Mouse (Mus musculus): ENCODE measurements around the gene Saxo2. TPM values are rescaled to one million over a fixed set of nuclear protein-coding genes. Genes with fewer than 3 reads are reported as not detected.

The Saxo2 gene
- 17.1 and 22.4 TPM in 2 replicates for polyA plus RNA-seq (2014; fragmentation: Nextera tagmentation; extraction: Ambion mirVana)

DNA sequence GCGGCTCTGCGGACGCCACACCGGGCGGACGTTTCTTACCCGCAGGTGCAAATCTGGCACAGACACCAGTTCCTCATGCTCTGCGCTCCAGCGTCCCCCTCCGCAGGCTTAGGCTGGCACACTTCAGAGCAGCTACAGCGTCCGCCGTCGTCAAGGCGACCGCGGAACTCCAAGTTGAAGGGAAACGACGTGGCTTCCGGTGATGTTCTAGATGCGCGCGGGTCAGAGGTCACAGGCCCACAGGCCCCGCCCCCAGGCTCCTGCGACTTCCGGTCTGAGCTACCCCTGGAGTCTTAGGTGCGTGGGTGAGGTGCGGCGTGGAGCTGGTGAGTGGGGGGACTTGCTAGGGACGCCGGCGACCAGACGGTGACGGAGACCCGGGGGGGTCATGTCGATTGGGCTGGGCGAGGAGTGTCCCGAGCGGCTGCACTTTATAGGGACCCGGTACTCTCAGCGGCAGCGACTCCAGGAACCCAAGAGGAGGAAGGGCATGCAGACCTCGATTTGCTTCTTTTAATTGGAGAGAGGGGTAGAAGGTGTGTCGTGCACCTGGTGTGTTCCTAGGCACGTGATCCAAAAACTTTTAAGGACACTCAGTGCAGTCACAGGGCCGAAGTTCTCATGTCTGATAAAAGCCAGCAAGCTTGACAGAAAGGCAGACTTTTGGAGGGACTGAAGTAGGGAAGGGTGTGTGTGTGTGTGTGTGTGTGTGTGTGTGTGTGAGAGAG, at the start of gene Saxo2, which contains the start of gene Efl1:
Saxo2 (minus strand) TSS at position 176 of the 728 bp plus-strand sequence.
Efl1 (plus strand) TSS at position 262 of the 728 bp plus-strand sequence.
- Histone ChIP-seq H3K4me1 (ENCODE audit: control insufficient read depth, insufficient read depth, low read length) (peaks cover 3% of the 10 kb centered on the region; the same call in 1 of the 2 replicates), H3K27ac (ENCODE audit: low read depth, low read length) (no peak within 1 kb of the TSS), H3K27me3 (replicated peaks; ENCODE audit: control insufficient read depth, insufficient read depth, low read length) (no peaks in the 10 kb centered on the region), H3K36me3 (ENCODE audit: control insufficient read depth, insufficient read depth, low read length) (0 out of 2 replicates have a peak, but pooled peaks cover 6% of the 10 kb centered on the region), H3K4me3 (ENCODE audit: low read depth, low read length) (peak within 1 kb of the TSS; percentile 59), H3K4me2 (ENCODE audit: low read length) (peak within 1 kb of the TSS; percentile 63), H3K9me3 (replicated peaks; ENCODE audit: control insufficient read depth, low read length) (no peaks in the 10 kb centered on the region), H3K9ac (ENCODE audit: low read length) (peak within 1 kb of the TSS; percentile 73)
- under 1% methylated on average over 44 of the region's 46 CpGs for WGBS
- peak; percentile 100 for ATAC-seq
- peak; percentile 97 for DNase-seq (ENCODE audit: low spot score)

DNA sequence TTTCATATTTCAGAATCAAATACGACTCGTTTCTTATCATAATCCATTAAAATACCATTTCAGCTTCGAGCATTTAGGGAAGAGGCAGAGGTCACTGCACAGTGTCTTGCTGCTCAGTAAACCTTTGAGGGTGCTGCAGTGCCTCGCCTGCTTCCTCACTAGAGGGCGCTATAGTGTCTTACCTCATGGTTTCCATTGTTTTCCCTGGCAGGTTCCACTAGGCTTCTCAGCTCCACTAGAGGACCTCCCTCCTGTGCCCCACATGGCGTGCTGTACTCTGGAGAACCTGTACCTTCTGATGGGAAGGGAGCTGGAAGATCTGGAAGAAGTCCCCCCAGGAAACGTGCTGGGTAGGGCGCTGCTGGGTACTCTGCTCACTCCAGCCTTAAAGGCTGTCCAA, 49.3 kb upstream of the Saxo2 start:
- H3K27me3 ChIP-seq (replicated peaks; ENCODE audit: control insufficient read depth, insufficient read depth, low read length), result no peaks in the 10 kb centered on the region
- no peak for ATAC-seq
- DNase-seq (ENCODE audit: low spot score), result no peak
- no peak overlapping the region for H3K9ac ChIP-seq (ENCODE audit: low read length)
- no peak overlapping the region for H3K4me3 ChIP-seq (ENCODE audit: low read depth, low read length)
- 74% methylated on average over 8 of the region's 8 CpGs for WGBS
- H3K9me3 ChIP-seq (replicated peaks; ENCODE audit: control insufficient read depth, low read length), result no peaks in the 10 kb centered on the region
- H3K27ac ChIP-seq (ENCODE audit: low read depth, low read length), result no peak overlapping the region
- no peaks in the 10 kb centered on the region for H3K4me1 ChIP-seq (ENCODE audit: control insufficient read depth, insufficient read depth, low read length)
- H3K4me2 ChIP-seq (ENCODE audit: low read length), result no peak overlapping the region
- H3K36me3 ChIP-seq (ENCODE audit: control insufficient read depth, insufficient read depth, low read length), result peaks cover 39% of the 10 kb centered on the region

DNA sequence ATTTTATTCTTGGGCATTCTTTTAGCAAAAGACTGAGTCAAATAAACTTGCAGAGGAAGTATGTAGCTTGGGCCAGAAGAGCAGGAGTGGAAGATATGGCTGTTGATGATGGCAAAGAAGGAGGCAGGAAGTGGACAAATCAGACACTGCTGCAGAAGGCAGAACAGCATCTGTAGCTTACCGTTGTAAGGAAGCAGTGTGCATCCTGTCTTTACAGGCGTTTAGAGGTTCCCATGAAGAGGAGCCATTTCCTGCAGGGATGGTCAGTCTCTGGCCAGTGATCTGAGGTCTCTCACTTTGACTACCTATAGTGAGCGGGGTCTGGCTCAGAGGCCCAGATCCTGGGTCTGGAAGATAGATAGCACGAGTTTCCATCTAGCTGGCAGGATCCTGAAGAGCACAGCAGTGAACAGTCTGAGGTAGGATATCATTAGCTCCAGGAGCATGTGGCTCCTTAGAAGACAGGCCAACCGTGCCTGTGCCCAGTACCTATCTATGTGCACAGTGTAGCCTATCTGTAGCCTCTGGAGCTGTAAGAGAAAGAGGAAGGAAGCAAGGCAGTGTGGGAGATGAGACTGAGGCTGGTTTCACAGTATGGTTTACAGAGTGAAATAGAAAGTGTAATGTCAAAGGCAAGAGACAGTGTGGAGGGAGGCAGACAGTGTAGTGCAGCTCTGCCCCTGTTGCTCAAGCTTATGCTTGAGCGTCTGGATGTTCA, 42.9 kb upstream of the Saxo2 start:
- WGBS, result 90% methylated on average over 6 of the region's 6 CpGs
- no peaks in the 10 kb centered on the region for H3K27me3 ChIP-seq (replicated peaks; ENCODE audit: control insufficient read depth, insufficient read depth, low read length)
- H3K4me3 ChIP-seq (ENCODE audit: low read depth, low read length), result no peak overlapping the region
- ATAC-seq (no peak), DNase-seq (ENCODE audit: low spot score) (no peak)
- H3K9ac ChIP-seq (ENCODE audit: low read length), result no peak overlapping the region
- no peak overlapping the region for H3K27ac ChIP-seq (ENCODE audit: low read depth, low read length)
- no peak overlapping the region for H3K4me2 ChIP-seq (ENCODE audit: low read length)
- H3K9me3 ChIP-seq (replicated peaks; ENCODE audit: control insufficient read depth, low read length), result no peaks in the 10 kb centered on the region
- peaks cover 37% of the 10 kb centered on the region for H3K36me3 ChIP-seq (ENCODE audit: control insufficient read depth, insufficient read depth, low read length)
- H3K4me1 ChIP-seq (ENCODE audit: control insufficient read depth, insufficient read depth, low read length), result no peaks in the 10 kb centered on the region

DNA sequence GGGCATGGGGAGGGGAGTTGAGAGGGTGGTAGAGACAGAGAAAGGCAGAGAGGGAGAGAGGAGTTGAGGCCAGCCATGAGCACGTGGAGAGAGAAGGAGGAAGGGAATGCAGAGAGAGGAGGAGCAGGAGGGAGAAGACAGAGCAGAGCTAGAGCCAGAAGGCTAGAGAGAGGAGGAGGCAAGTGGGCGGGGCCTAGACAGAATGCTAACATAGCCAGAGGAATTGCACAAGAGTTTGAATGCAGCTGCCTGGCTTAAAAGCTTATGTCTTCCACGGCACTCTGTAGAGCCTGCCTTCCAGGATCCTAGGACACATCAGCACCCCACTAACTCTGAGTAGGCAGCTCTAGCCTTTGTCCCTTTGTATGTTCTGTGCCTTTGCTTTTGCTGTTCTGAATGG, 40.4 kb upstream of the Saxo2 start:
- no peak overlapping the region for H3K4me2 ChIP-seq (ENCODE audit: low read length)
- H3K27me3 ChIP-seq (replicated peaks; ENCODE audit: control insufficient read depth, insufficient read depth, low read length), result no peaks in the 10 kb centered on the region
- H3K9me3 ChIP-seq (replicated peaks; ENCODE audit: control insufficient read depth, low read length), result no peaks in the 10 kb centered on the region
- WGBS, result 45% methylated on average over 3 of the region's 3 CpGs
- ATAC-seq (peak; percentile 61; the same call in 1 of the 2 replicates), DNase-seq (ENCODE audit: low spot score) (peak; percentile 17)
- H3K36me3 ChIP-seq (ENCODE audit: control insufficient read depth, insufficient read depth, low read length), result peaks cover 32% of the 10 kb centered on the region
- H3K27ac ChIP-seq (ENCODE audit: low read depth, low read length), result no peak overlapping the region
- no peaks in the 10 kb centered on the region for H3K4me1 ChIP-seq (ENCODE audit: control insufficient read depth, insufficient read depth, low read length)
- H3K9ac ChIP-seq (ENCODE audit: low read length), result no peak overlapping the region
- no peak overlapping the region for H3K4me3 ChIP-seq (ENCODE audit: low read depth, low read length)

DNA sequence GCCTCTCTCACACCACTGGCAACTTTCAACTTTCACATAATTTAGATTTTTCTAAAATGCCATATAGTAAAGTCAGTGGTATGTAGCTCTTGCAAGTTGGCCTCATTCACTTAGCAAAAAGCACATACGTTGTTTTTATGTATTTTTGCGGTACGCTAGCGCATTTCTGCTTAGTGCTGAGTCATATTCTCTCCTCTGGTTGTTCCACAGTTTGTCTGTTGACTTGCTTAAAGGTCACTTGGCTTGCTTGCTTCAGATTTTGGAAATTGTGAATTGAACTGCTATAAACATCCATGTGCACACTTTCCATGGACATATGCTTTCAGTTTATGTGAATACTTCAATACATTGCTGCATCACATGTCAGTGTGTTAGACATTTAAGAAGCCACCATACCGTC, 31.6 kb upstream of the Saxo2 start:
- Histone ChIP-seq H3K4me3 (ENCODE audit: low read depth, low read length) (no peak overlapping the region), H3K9me3 (replicated peaks; ENCODE audit: control insufficient read depth, low read length) (no peaks in the 10 kb centered on the region), H3K4me1 (ENCODE audit: control insufficient read depth, insufficient read depth, low read length) (no peaks in the 10 kb centered on the region), H3K9ac (ENCODE audit: low read length) (no peak overlapping the region), H3K4me2 (ENCODE audit: low read length) (no peak overlapping the region), H3K27ac (ENCODE audit: low read depth, low read length) (no peak overlapping the region), H3K27me3 (replicated peaks; ENCODE audit: control insufficient read depth, insufficient read depth, low read length) (no peaks in the 10 kb centered on the region), H3K36me3 (ENCODE audit: control insufficient read depth, insufficient read depth, low read length) (peaks cover 35% of the 10 kb centered on the region)
- 94% methylated on average over 5 of the region's 5 CpGs for whole genome bisulfite sequencing
- ATAC-seq (no peak), DNase-seq (ENCODE audit: low spot score) (no peak)

DNA sequence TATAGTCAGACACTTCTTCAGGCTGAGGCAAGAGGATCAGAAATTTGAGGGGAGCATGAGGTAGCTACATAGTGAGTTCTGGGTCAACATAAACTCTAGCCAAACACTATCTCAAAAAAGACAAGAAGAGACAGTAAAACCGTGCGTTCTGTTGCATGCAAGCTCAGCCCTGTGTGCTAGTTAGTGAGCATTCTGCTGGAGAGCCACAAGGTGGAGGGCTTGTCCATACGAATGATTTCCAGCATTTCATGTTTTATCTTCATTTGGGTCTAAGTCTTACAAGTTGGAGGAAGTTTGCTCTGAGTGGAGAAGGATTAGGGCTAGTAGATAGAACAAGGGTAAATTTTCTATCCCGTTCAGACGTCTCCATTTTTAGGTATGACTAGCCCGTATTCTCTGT, 28.5 kb upstream of the Saxo2 start:
- Histone ChIP-seq H3K9ac (ENCODE audit: low read length) (no peak overlapping the region), H3K27me3 (replicated peaks; ENCODE audit: control insufficient read depth, insufficient read depth, low read length) (no peaks in the 10 kb centered on the region), H3K4me2 (ENCODE audit: low read length) (no peak overlapping the region), H3K9me3 (replicated peaks; ENCODE audit: control insufficient read depth, low read length) (no peaks in the 10 kb centered on the region), H3K4me1 (ENCODE audit: control insufficient read depth, insufficient read depth, low read length) (no peaks in the 10 kb centered on the region), H3K27ac (ENCODE audit: low read depth, low read length) (no peak overlapping the region), H3K4me3 (ENCODE audit: low read depth, low read length) (no peak overlapping the region), H3K36me3 (ENCODE audit: control insufficient read depth, insufficient read depth, low read length) (peaks cover 50% of the 10 kb centered on the region)
- DNase-seq (ENCODE audit: low spot score) (peak; percentile 41), ATAC-seq (no peak)
- WGBS, result 93% methylated on average over 6 of the region's 6 CpGs

DNA sequence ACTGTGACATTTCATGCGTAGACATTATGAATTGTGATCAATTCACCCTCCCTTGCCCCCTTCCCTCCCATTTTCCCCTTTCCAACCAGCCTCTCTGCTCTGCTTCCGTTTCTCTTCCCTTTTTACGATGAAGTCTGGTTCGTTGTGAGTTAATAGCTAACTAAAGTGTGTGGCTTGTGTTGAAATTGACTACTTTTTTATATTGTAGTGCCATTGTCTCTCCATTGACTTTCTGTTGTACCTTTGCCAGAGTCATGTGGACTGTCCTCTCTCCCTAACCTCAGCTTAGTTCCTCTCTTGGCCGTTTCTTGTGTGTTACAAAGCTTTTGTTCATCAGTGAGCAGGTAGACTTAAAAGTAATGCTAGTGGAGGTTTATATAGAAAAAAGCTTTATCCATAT, 27.7 kb upstream of the Saxo2 start:
- DNase-seq (ENCODE audit: low spot score), result no peak
- no peak overlapping the region for H3K27ac ChIP-seq (ENCODE audit: low read depth, low read length)
- H3K9ac ChIP-seq (ENCODE audit: low read length), result no peak overlapping the region
- no peak for ATAC-seq
- H3K4me2 ChIP-seq (ENCODE audit: low read length), result no peak overlapping the region
- no peak overlapping the region for H3K4me3 ChIP-seq (ENCODE audit: low read depth, low read length)
- peaks cover 51% of the 10 kb centered on the region for H3K36me3 ChIP-seq (ENCODE audit: control insufficient read depth, insufficient read depth, low read length)
- no peaks in the 10 kb centered on the region for H3K27me3 ChIP-seq (replicated peaks; ENCODE audit: control insufficient read depth, insufficient read depth, low read length)
- H3K4me1 ChIP-seq (ENCODE audit: control insufficient read depth, insufficient read depth, low read length), result no peaks in the 10 kb centered on the region
- no peaks in the 10 kb centered on the region for H3K9me3 ChIP-seq (replicated peaks; ENCODE audit: control insufficient read depth, low read length)
- 88% methylated on average over 5 of the region's 5 CpGs for WGBS

DNA sequence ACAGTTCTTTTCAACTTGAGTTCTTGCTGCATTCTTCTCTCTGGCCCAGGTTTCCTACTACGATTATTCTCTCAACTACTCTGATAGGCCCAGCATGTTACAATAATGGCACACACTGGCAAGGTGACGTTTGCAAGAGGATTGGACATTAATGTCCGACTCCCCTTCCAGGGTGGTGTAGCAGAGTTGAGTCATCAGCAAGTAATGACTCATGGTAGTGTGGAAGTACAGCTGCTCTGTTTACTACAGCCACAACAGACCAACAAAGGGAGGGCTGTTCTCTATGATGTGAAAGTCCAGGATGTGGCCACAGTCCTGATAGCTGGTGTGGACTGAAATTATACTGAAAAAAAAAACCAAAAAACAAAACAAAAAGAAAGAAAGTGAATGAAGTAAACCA, 16.3 kb upstream of the Saxo2 start:
- Histone ChIP-seq H3K27me3 (replicated peaks; ENCODE audit: control insufficient read depth, insufficient read depth, low read length) (no peaks in the 10 kb centered on the region), H3K4me2 (ENCODE audit: low read length) (no peak overlapping the region), H3K4me1 (ENCODE audit: control insufficient read depth, insufficient read depth, low read length) (no peaks in the 10 kb centered on the region), H3K9ac (ENCODE audit: low read length) (no peak overlapping the region), H3K9me3 (replicated peaks; ENCODE audit: control insufficient read depth, low read length) (no peaks in the 10 kb centered on the region), H3K36me3 (ENCODE audit: control insufficient read depth, insufficient read depth, low read length) (peaks cover 24% of the 10 kb centered on the region), H3K27ac (ENCODE audit: low read depth, low read length) (no peak overlapping the region), H3K4me3 (ENCODE audit: low read depth, low read length) (no peak overlapping the region)
- DNase-seq (ENCODE audit: low spot score) (no peak), ATAC-seq (no peak)
- 94% methylated on average over 3 of the region's 3 CpGs for WGBS

DNA sequence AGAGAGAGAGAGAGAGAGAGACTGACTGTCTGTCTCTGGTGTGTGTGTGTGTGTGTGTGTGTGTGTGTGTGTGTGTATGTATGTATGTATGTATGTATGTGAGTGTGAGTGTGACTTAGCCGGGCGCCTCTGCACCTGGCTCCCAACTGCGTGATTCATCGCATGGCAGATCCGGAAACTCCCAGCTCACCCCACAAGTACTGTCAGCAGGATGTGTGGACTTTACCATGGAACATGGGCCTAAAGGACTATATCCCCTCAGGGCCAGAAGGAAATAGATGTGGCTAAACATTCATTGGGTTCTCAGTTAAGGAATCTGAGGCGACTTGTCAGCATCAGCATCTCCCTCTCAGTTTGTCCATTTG, 735 bp upstream of the Saxo2 start:
- H3K36me3 ChIP-seq (ENCODE audit: control insufficient read depth, insufficient read depth, low read length), result 0 out of 2 replicates have a peak, but pooled peaks cover 6% of the 10 kb centered on the region
- ATAC-seq (peak; percentile 4; the same call in 1 of the 2 replicates), DNase-seq (ENCODE audit: low spot score) (no peak)
- peak overlapping the region; percentile 63 for H3K4me2 ChIP-seq (ENCODE audit: low read length)
- 19% methylated on average over 6 of the region's 6 CpGs for WGBS
- H3K27ac ChIP-seq (ENCODE audit: low read depth, low read length), result no peak overlapping the region
- H3K4me3 ChIP-seq (ENCODE audit: low read depth, low read length), result peak overlapping the region; percentile 59
- peaks cover 3% of the 10 kb centered on the region; the same call in 1 of the 2 replicates for H3K4me1 ChIP-seq (ENCODE audit: control insufficient read depth, insufficient read depth, low read length)
- no peaks in the 10 kb centered on the region for H3K27me3 ChIP-seq (replicated peaks; ENCODE audit: control insufficient read depth, insufficient read depth, low read length)
- H3K9ac ChIP-seq (ENCODE audit: low read length), result peak overlapping the region; percentile 73
- no peaks in the 10 kb centered on the region for H3K9me3 ChIP-seq (replicated peaks; ENCODE audit: control insufficient read depth, low read length)

Data from forebrain, embryonic 14.5 days (tissue).